Mouse (Mus musculus): Measurements from ENCODE around the gene Rp9. TPM values are rescaled to one million over a fixed set of nuclear protein-coding genes. Genes with fewer than 3 reads are reported as not detected.
A peak's percentile ranks its signal among the peaks of the same experiment; 100 is the strongest.

The Rp9 gene
- 15.8 and 32.5 TPM in 2 replicates for polyA plus RNA-seq (2012; rRNA removed)
- 34.1 and 37.2 TPM in 2 replicates for polyA plus RNA-seq (2014; fragmentation: Nextera tagmentation; extraction: Ambion mirVana)

DNA sequence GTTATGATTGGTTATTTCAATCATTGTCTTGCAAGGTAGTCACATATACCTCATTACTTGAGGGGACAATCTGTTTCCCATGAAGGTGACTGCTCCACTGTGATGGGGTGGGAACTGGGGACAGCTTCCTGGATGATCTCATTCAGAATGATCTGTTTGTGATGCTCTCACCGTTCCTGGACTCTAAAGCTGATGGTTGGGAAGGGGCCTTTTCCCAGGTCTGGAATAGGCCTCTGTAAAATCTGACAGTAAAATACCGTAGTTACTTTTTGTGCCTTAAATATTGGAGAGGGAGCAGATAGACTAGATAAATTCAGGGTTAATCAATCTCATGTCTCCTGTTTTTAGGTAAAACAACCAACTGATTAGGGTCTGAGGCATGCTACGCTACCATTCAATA lies at the start of gene Rp9:
TSS of gene Rp9 (minus strand) at position 101 of the 400 bp plus-strand sequence.
- Histone ChIP-seq H3K9me3 (ENCODE audit: control insufficient read depth, low read length) (no peaks in the 10 kb centered on the region), H3K4me1 (replicated peaks; ENCODE audit: control insufficient read depth in 2 of 2, insufficient read depth in 2 of 2, low read length in 1 of 2) (peaks cover 0 to 5% of the 10 kb centered on the region in 2 experiments; a peak in 1 of 4 replicates), H3K27me3 (ENCODE audit: control insufficient read depth, insufficient read depth, low read length) (no peaks in the 10 kb centered on the region), H3K9ac (replicated peaks) (peak within 1 kb of the TSS; percentile 89), H3K27ac (peak within 1 kb of the TSS; percentile 21; the same call in 1 of the 2 replicates), H3K4me3 (ENCODE audit: insufficient read depth in 1 of 2, low read depth in 2 of 2, low read length in 2 of 2) (peak within 1 kb of the TSS; percentile 47 to 72), H3K36me3 (replicated peaks; ENCODE audit: control insufficient read depth, insufficient read depth, low read depth) (peaks cover 5% of the 10 kb centered on the region; the same call in 1 of the 2 replicates), H3K4me2 (ENCODE audit: low read depth) (peak within 1 kb of the TSS; percentile 98)
- no peak for TF ChIP-seq CTCF (IDR thresholded peaks at IDR 0.05; ENCODE audit: low read depth)
- TF ChIP-seq EP300 (IDR thresholded peaks at IDR 0.05; ENCODE audit: low read depth) = no peak
- 75% methylated on average over 3 of the region's 3 CpGs for WGBS (ENCODE audit: insufficient replicate concordance)
- ATAC-seq (ENCODE audit: insufficient read depth) = no peak
- DNase-seq (ENCODE audit: low read depth in 3 of 3, low spot score in 3 of 3) = no peak

GRCm38 (mm10) chr9:22518394-22519041 lies 49.0 kb upstream of the Rp9 start:
- Histone ChIP-seq H3K4me2 (ENCODE audit: low read depth) (no peak overlapping the region), H3K4me3 (ENCODE audit: insufficient read depth in 1 of 2, low read depth in 2 of 2, low read length in 2 of 2) (no peak overlapping the region), H3K4me1 (replicated peaks; ENCODE audit: control insufficient read depth in 2 of 2, insufficient read depth in 2 of 2, low read length in 1 of 2) (no peaks in the 10 kb centered on the region), H3K27me3 (ENCODE audit: control insufficient read depth, insufficient read depth, low read length) (no peaks in the 10 kb centered on the region), H3K27ac (no peak overlapping the region), H3K9me3 (ENCODE audit: control insufficient read depth, low read length) (no peaks in the 10 kb centered on the region), H3K36me3 (replicated peaks; ENCODE audit: control insufficient read depth, insufficient read depth, low read depth) (no peaks in the 10 kb centered on the region), H3K9ac (replicated peaks) (no peak overlapping the region)
- no peak for ATAC-seq (ENCODE audit: insufficient read depth)
- TF ChIP-seq CTCF (IDR thresholded peaks at IDR 0.05; ENCODE audit: low read depth) = peak; percentile 75
- no peak for TF ChIP-seq EP300 (IDR thresholded peaks at IDR 0.05; ENCODE audit: low read depth)
- DNase-seq (ENCODE audit: low read depth in 3 of 3, low spot score in 3 of 3) = peak; percentile 15 to 22 (median 20)
- WGBS (ENCODE audit: insufficient replicate concordance) = 73% methylated on average over 3 of the region's 3 CpGs

- TF ChIP-seq EP300 (IDR thresholded peaks at IDR 0.05; ENCODE audit: low read depth) (no peak), CTCF (IDR thresholded peaks at IDR 0.05; ENCODE audit: low read depth) (no peak)
- Histone ChIP-seq H3K27ac (no peak overlapping the region), H3K9me3 (ENCODE audit: control insufficient read depth, low read length) (no peaks in the 10 kb centered on the region), H3K36me3 (replicated peaks; ENCODE audit: control insufficient read depth, insufficient read depth, low read depth) (no peaks in the 10 kb centered on the region), H3K27me3 (ENCODE audit: control insufficient read depth, insufficient read depth, low read length) (no peaks in the 10 kb centered on the region), H3K4me1 (replicated peaks; ENCODE audit: control insufficient read depth in 2 of 2, insufficient read depth in 2 of 2, low read length in 1 of 2) (no peaks in the 10 kb centered on the region), H3K9ac (replicated peaks) (no peak overlapping the region), H3K4me3 (ENCODE audit: insufficient read depth in 1 of 2, low read depth in 2 of 2, low read length in 2 of 2) (no peak overlapping the region), H3K4me2 (ENCODE audit: low read depth) (no peak overlapping the region)
- no peak for DNase-seq (ENCODE audit: low read depth in 3 of 3, low spot score in 3 of 3)
- no peak for ATAC-seq (ENCODE audit: insufficient read depth)
- WGBS (ENCODE audit: insufficient replicate concordance) = 41% methylated on average over 4 of the region's 4 CpGs
These were observed 45.5 kb upstream of the Rp9 start for GRCm38 (mm10) chr9:22515076-22515475.

DNA sequence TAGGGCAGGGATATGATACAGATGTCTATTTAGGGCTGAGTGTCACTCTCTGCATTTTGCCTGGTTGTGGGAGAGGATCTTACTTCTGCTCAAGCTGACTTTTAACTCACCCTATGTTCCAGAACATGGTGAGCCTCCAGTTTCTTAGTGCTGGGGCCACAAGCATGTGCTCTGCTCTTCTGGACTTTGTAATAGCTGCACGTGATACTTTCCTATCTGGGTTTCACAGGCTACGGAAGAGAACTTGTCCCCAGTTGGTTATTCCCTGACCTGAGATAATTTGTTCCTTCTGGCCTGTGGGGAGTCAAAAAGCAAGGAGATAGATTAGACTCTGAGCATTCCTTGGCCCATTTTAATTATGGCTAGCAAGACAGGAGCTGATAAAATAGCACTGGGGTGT lies 36.0 kb upstream of the Rp9 start:
- ATAC-seq (ENCODE audit: insufficient read depth) (0 out of 2 replicates have a peak, but pooled peaks have one; percentile 28), DNase-seq (ENCODE audit: low read depth in 3 of 3, low spot score in 3 of 3) (peak in 1 of 3 experiments; percentile 6)
- 43% methylated on average over 2 of the region's 2 CpGs for WGBS (ENCODE audit: insufficient replicate concordance)
- Histone ChIP-seq H3K4me1 (replicated peaks; ENCODE audit: control insufficient read depth in 2 of 2, insufficient read depth in 2 of 2, low read length in 1 of 2) (peaks cover 0 to 9% of the 10 kb centered on the region in 2 experiments; a peak in 2 of 4 replicates), H3K36me3 (replicated peaks; ENCODE audit: control insufficient read depth, insufficient read depth, low read depth) (no peaks in the 10 kb centered on the region), H3K4me3 (ENCODE audit: insufficient read depth in 1 of 2, low read depth in 2 of 2, low read length in 2 of 2) (no peak overlapping the region), H3K9me3 (ENCODE audit: control insufficient read depth, low read length) (no peaks in the 10 kb centered on the region), H3K4me2 (ENCODE audit: low read depth) (no peak overlapping the region), H3K27me3 (ENCODE audit: control insufficient read depth, insufficient read depth, low read length) (no peaks in the 10 kb centered on the region), H3K9ac (replicated peaks) (no peak overlapping the region), H3K27ac (no peak overlapping the region)
- TF ChIP-seq EP300 (IDR thresholded peaks at IDR 0.05; ENCODE audit: low read depth) (no peak), CTCF (IDR thresholded peaks at IDR 0.05; ENCODE audit: low read depth) (no peak)

GRCm38 (mm10) chr9:22503581-22503980 lies 34.0 kb upstream of the Rp9 start:
- WGBS (ENCODE audit: insufficient replicate concordance) = 69% methylated on average over 5 of the region's 5 CpGs
- H3K4me3 ChIP-seq (ENCODE audit: insufficient read depth in 1 of 2, low read depth in 2 of 2, low read length in 2 of 2) = no peak overlapping the region
- no peak for ATAC-seq (ENCODE audit: insufficient read depth)

More at GRCm38 (mm10) chr9:22503581-22503980, 34.0 kb upstream of the Rp9 start:
- DNase-seq (ENCODE audit: low read depth in 3 of 3, low spot score in 3 of 3) = no peak
- Histone ChIP-seq H3K4me2 (ENCODE audit: low read depth) (no peak overlapping the region), H3K27ac (no peak overlapping the region), H3K9me3 (ENCODE audit: control insufficient read depth, low read length) (no peaks in the 10 kb centered on the region), H3K4me1 (replicated peaks; ENCODE audit: control insufficient read depth in 2 of 2, insufficient read depth in 2 of 2, low read length in 1 of 2) (peaks cover 0 to 9% of the 10 kb centered on the region in 2 experiments; a peak in 2 of 4 replicates), H3K27me3 (ENCODE audit: control insufficient read depth, insufficient read depth, low read length) (no peaks in the 10 kb centered on the region), H3K9ac (replicated peaks) (no peak overlapping the region), H3K36me3 (replicated peaks; ENCODE audit: control insufficient read depth, insufficient read depth, low read depth) (no peaks in the 10 kb centered on the region)
- TF ChIP-seq EP300 (IDR thresholded peaks at IDR 0.05; ENCODE audit: low read depth) (no peak), CTCF (IDR thresholded peaks at IDR 0.05; ENCODE audit: low read depth) (no peak)
